Mouse (Mus musculus) cerebellum, adult 2 months (tissue): ENCODE measurements around the gene Pfn3.

Experiments
- CTCF ChIP-seq: fragments of 200-500 bp; IDR thresholded peaks from 2 replicates; pipeline ENCODE4 v1.5.1; 2011; ENCODE audit warnings: low read depth, mild to moderate bottlenecking, control low read depth, low read length, moderate library complexity, borderline replicate concordance; ENCODE audit not compliant: insufficient read depth
- POLR2A ChIP-seq: fragments of 200-500 bp; IDR thresholded peaks from 2 replicates; pipeline ENCODE4 v1.6.1; 2011; ENCODE audit warnings: low read length, control low read depth, borderline replicate concordance; ENCODE audit not compliant: insufficient read depth

DNA sequence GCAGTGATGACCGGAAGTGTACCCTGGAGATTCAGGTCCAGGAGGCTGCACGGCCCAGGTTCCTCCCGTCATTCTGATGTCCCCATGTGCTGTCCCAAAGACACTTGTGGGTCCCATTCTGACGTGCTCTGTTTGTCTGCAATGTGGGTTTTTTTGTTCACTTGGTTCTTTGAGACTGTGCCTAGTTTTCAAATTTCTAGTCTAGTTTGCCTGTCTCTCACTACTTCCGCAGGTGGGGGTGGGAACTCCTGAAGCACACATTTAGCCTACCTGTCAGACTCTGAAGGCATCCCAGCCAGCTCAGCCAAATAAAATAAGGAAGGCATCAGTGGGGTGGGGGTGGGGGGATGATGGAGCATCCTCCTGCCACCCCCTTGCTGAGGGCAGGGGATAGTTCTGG is 33.1 kb upstream of the Pfn3 start:
- TF ChIP-seq POLR2A (no peak), CTCF (no peak)
